15 mouse cellular contexts compared by ENCODE assay signal in genomic region chr16:72157913-72158312, GRCm38 (mm10).
"Had no signal": no experiment of that assay in that cellular context is flagged by ENCODE, and none has a peak within 500 bp of the region (broad histone marks: within the 10 kb centered on the region; RNA-seq: fewer than 3 reads in every experiment).

No protein-coding gene starts in this region.

- ATAC-seq: midbrain, embryonic 16.5 days had no signal

- H3K9ac ChIP-seq: liver, embryonic 14.5 days; lung, embryonic 14.5 days; midbrain, embryonic 12.5 days; neural tube, embryonic 12.5 days; stomach, embryonic 15.5 days had no signal

- H3K36me3 ChIP-seq: midbrain, embryonic 12.5 days; neural tube, embryonic 12.5 days; stomach, embryonic 15.5 days had no signal

- H3K4me2 ChIP-seq: lung, embryonic 14.5 days; midbrain, embryonic 12.5 days; neural tube, embryonic 12.5 days; stomach, embryonic 15.5 days had no signal

- H3K4me3 ChIP-seq: midbrain, embryonic 12.5 days; neural tube, embryonic 12.5 days; stomach, embryonic 15.5 days had no signal

- H3K4me1 ChIP-seq: midbrain, embryonic 12.5 days; neural tube, embryonic 12.5 days; stomach, embryonic 15.5 days had no signal

- H3K27me3 ChIP-seq: midbrain, embryonic 12.5 days; neural tube, embryonic 12.5 days; stomach, embryonic 15.5 days had no signal

- H3K27ac ChIP-seq: liver, embryonic 14.5 days; midbrain, embryonic 12.5 days; neural tube, embryonic 12.5 days; stomach, embryonic 15.5 days; stomach, postnatal 0 days had no signal

- DNase-seq: lung, adult 18-20 months; lung, embryonic 14.5 days; lung, postnatal 10 days; lung, postnatal 4 days; midbrain, embryonic 14.5 days; right cerebral cortex, postnatal 25 days; thymus, adult 2 months; thymus, postnatal 25 days; thymus, postnatal 4 days had no signal

- H3K9me3 ChIP-seq: midbrain, embryonic 12.5 days; neural tube, embryonic 12.5 days; stomach, embryonic 15.5 days had no signal
